In the genomic region with DNA sequence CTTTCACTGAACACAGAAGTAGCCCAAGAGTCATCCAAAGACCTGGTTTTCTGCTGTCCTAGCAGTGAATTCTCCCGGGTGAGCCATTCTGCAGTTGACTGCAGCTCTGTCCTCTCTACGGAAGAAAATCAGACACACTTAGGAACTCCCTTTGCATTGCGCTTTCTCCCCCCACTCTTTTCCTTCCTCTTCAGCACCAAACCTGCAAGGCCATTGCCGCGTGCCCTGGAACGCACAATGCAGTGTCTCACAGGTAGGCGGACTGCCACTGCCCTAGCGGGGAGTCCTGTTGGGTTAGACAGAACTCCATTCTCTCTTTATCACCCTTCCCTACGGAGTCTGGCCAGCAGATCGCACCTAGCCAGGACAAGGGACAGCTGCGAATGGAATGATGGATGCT, we compare ENCODE assay signal across 20 mouse cellular contexts. TPM values are rescaled to one million over a fixed set of nuclear protein-coding genes. Genes with fewer than 3 reads are reported as not detected.
DNase-seq lines count a peak whose midpoint lies in the region; ATAC-seq and TF ChIP-seq lines count a peak whose summit lies in the region.
"Had no signal": no experiment of that assay in that cellular context is flagged by ENCODE, and none has a peak within 500 bp of the region (broad histone marks: within the 10 kb centered on the region; RNA-seq: fewer than 3 reads in every experiment).

No protein-coding gene starts in this region.

- H3K27me3 ChIP-seq in midbrain, embryonic 11.5 days (ENCODE audit: control insufficient read depth, insufficient read depth, low read length), result no peaks in the 10 kb centered on the region
- H3K27me3 ChIP-seq in midbrain, embryonic 13.5 days, result 0 out of 2 replicates have a peak, but pooled peaks cover 4% of the 10 kb centered on the region
- H3K27me3 ChIP-seq: embryonic facial prominence, embryonic 12.5 days; heart, embryonic 13.5 days; intestine, embryonic 15.5 days had no signal

- H3K27ac ChIP-seq in gastrocnemius, adult 2 months, result peak overlapping the region; percentile 94
- H3K27ac ChIP-seq in midbrain, embryonic 11.5 days (ENCODE audit: low read depth, low read length), result no peak overlapping the region
- H3K27ac ChIP-seq in midbrain, embryonic 13.5 days, result no peak overlapping the region
- H3K27ac ChIP-seq: embryonic facial prominence, embryonic 12.5 days; heart, embryonic 13.5 days; hindbrain, embryonic 13.5 days; intestine, embryonic 15.5 days had no signal

- intact Hi-C loops in gastrocnemius, adult 2 months (cut with DNase I), result no loop called here
- intact Hi-C loops in gastrocnemius, postnatal 14 days (cut with DNase I; ENCODE audit: low total_unique reads), result no loop called here

- no peaks in the 10 kb centered on the region for H3K9me3 ChIP-seq in midbrain, embryonic 11.5 days (ENCODE audit: control insufficient read depth, low read length)
- no peaks in the 10 kb centered on the region for H3K9me3 ChIP-seq in midbrain, embryonic 13.5 days
- H3K9me3 ChIP-seq: embryonic facial prominence, embryonic 12.5 days; heart, embryonic 13.5 days; hindbrain, embryonic 13.5 days; intestine, embryonic 15.5 days had no signal

- no peak overlapping the region for H3K9ac ChIP-seq in midbrain, embryonic 11.5 days (ENCODE audit: low read length)
- no peak overlapping the region for H3K9ac ChIP-seq in midbrain, embryonic 13.5 days (replicated peaks)
- H3K9ac ChIP-seq: embryonic facial prominence, embryonic 12.5 days; heart, embryonic 13.5 days; hindbrain, embryonic 13.5 days; intestine, embryonic 15.5 days had no signal

- H3K36me3 ChIP-seq in midbrain, embryonic 11.5 days (ENCODE audit: control insufficient read depth, insufficient read depth, low read length), result no peaks in the 10 kb centered on the region
- no peaks in the 10 kb centered on the region for H3K36me3 ChIP-seq in midbrain, embryonic 13.5 days
- H3K36me3 ChIP-seq: embryonic facial prominence, embryonic 12.5 days; heart, embryonic 13.5 days; hindbrain, embryonic 13.5 days; intestine, embryonic 15.5 days had no signal

- no peak overlapping the region for H3K4me2 ChIP-seq in midbrain, embryonic 11.5 days
- H3K4me2 ChIP-seq in midbrain, embryonic 13.5 days (replicated peaks), result no peak overlapping the region
- H3K4me2 ChIP-seq: heart, embryonic 13.5 days; hindbrain, embryonic 13.5 days; intestine, embryonic 15.5 days had no signal

- peak; percentile 40 for DNase-seq in gastrocnemius, adult 2 months
- no peak for DNase-seq in gastrocnemius, postnatal 14 days
- DNase-seq in midbrain, embryonic 11.5 days (ENCODE audit: low spot score, missing footprints), result no peak
- peak; percentile 42 for DNase-seq in R1 (ENCODE audit: low read depth, low spot score)
- DNase-seq: adrenal gland, adult 8-10 months; adrenal gland, postnatal 36 days; cerebellum, adult 2 months; cerebellum, postnatal 10 days; heart, postnatal 36 days; kidney, adult 18-20 months had no signal

- 61% methylated on average over 11 of the region's 11 CpGs for WGBS in midbrain, embryonic 11.5 days
- WGBS in midbrain, embryonic 13.5 days, result 69% methylated on average over 11 of the region's 11 CpGs

- ATAC-seq in midbrain, embryonic 11.5 days (ENCODE audit: low FRiP score), result 0 out of 2 replicates have a peak, but pooled peaks have one; percentile 43
- no peak for ATAC-seq in midbrain, embryonic 13.5 days
- no peak for ATAC-seq in granulocyte monocyte progenitor cell, adult 5-6 weeks (replicated peaks; ENCODE audit: poor library complexity, severe bottlenecking)
- ATAC-seq in megakaryocyte-erythroid progenitor cell, adult 5-6 weeks (replicated peaks; ENCODE audit: low FRiP score, low TSS enrichment, poor library complexity, severe bottlenecking), result no peak
- ATAC-seq: intestine, embryonic 15.5 days; Patski had no signal

- peaks cover 11% of the 10 kb centered on the region for H3K4me1 ChIP-seq in midbrain, embryonic 11.5 days (ENCODE audit: control insufficient read depth, insufficient read depth, low read length)
- H3K4me1 ChIP-seq in midbrain, embryonic 13.5 days (replicated peaks), result peaks cover 17% of the 10 kb centered on the region
- H3K4me1 ChIP-seq: embryonic facial prominence, embryonic 12.5 days; heart, embryonic 13.5 days; intestine, embryonic 15.5 days had no signal

- peak overlapping the region; percentile 50 for H3K4me3 ChIP-seq in gastrocnemius, adult 2 months
- no peak overlapping the region for H3K4me3 ChIP-seq in midbrain, embryonic 11.5 days (ENCODE audit: low read depth, low read length)
- no peak overlapping the region for H3K4me3 ChIP-seq in midbrain, embryonic 13.5 days (replicated peaks)
- H3K4me3 ChIP-seq: embryonic facial prominence, embryonic 12.5 days; heart, embryonic 13.5 days; hindbrain, embryonic 13.5 days; intestine, embryonic 15.5 days had no signal

- TF ChIP-seq CTCF in gastrocnemius, adult 2 months (IDR thresholded peaks at IDR 0.05), result peak; percentile 4; the same call in 1 of the 2 replicates

RNA-seq across cellular contexts. Expression of a gene that starts 21.2 kb away (rescaled TPM):
- 1 to 10 TPM in 1 of 2 experiments, under 1 TPM in 1; 0.66 to 1.7 TPM for total RNA-seq in gastrocnemius, adult 2 months (2021)
- total RNA-seq in gastrocnemius, postnatal 14 days (2021), result 1 to 10 TPM; 2.6 to 3.7 TPM
- polyA plus RNA-seq in midbrain, embryonic 11.5 days (2014; fragmentation: Nextera tagmentation; extraction: Ambion mirVana), result 0.25 and 0.31 TPM in 2 replicates
- 0.35 and 0.65 TPM in 2 replicates for polyA plus RNA-seq in midbrain, embryonic 13.5 days (2015; fragmentation: Nextera tagmentation; extraction: Ambion mirVana)
- total RNA-seq in granulocyte monocyte progenitor cell, adult 5-6 weeks (2014; fragmentation: Nextera tagmentation), result not detected in 2 replicates
- not detected in 2 replicates for total RNA-seq in granulocyte monocyte progenitor cell, adult 5-6 weeks (2017)
- total RNA-seq in megakaryocyte-erythroid progenitor cell, adult 5-6 weeks (2014; fragmentation: Nextera tagmentation), result 0.94 TPM in 1 of 2 replicates, not detected in the other
- not detected in 2 replicates for total RNA-seq in megakaryocyte-erythroid progenitor cell, adult 5-6 weeks (2017)
- total RNA-seq: common myeloid progenitor, adult 5-6 weeks; MEL had no signal
- polyA plus RNA-seq: Patski had no signal

Comparison
In these comparisons a context has a peak if more than half of its experiments do, and no peak if none do; other contexts are left out.
1. DNase-seq: peak in gastrocnemius, adult 2 months (single experiment) and R1 (single experiment); none in gastrocnemius, postnatal 14 days (single experiment) and midbrain, embryonic 11.5 days (single experiment).